Mouse (Mus musculus) gastrocnemius, postnatal 14 days (tissue): ENCODE measurements around the gene B4galt1. TPM values are rescaled to one million over a fixed set of nuclear protein-coding genes. Genes with fewer than 3 reads are reported as not detected.
A peak's percentile ranks its signal among the peaks of the same experiment; 100 is the strongest.
"Not testable (repeated sequence)": the region's sequence is repeated elsewhere in the genome, so short reads cannot be mapped to it uniquely, and the experiment has no call there.

Experiments
- DNase-seq: peaks from one replicate; pipeline ENCODE4 v3.0.0; 2021; ENCODE audit warnings: mixed read lengths
- intact Hi-C: fragments of 180-260 bp; cut with DNase I; formaldehyde crosslinking; loops from one replicate; pipeline ENCODE4 v1.15.1; 2025; ENCODE audit warnings: low total_unique reads
- total RNA-seq, 2 experiments: library from RNA; stranded (reverse); gene quantifications; 2 replicates each; pipeline ENCODE4 v1.2.3; 2021

The B4galt1 gene
- total RNA-seq, 2 experiments from 2014 or later, result 36.3 to 38.8 TPM

DNA sequence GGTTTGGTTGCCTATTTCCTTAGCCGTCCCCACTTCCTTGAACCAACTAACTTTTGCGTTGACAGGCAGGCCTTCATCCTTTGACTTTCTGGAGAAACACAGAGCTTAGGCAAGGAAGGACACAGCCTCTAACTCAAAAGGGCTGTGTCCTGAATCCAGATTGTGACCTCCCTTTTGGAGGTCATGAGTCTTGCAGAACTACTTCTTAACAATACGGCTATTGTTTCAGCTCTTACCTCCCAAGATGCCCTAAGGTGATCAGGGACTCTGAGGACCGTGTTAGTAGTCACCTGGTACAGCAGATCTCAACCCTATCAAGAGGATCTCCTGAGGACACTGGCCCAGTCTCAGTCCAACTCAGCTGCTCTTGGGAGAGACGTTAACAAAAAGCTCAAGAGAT lies 28.7 kb downstream of the B4galt1 start:
- no peak for DNase-seq
- intact Hi-C loops, result no loop called here

- intact Hi-C loops, result no loop called here
- DNase-seq, result no peak
Observed at GRCm38 (mm10) chr4:40824505-40824904, 29.3 kb downstream of the B4galt1 start.

DNA sequence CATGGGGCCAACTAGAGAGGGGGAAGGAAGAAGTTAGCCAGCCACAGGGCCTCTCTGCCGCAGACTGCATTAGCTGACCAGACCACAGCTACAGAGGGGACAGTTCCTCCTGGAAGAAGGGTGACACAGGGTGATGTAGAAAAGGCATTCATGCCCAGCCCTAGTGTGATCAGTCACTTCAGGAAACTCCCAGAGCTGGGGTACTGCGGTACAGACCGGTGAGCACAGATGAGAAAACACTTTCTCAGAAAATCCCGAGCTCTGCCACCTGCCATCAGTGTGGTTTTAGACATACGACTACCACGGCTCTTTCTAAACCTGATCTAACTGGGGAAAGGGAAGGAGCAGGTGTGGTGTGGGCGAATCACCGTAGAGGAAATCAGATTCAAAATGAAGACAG lies 30.1 kb downstream of the B4galt1 start:
- intact Hi-C loops, result no loop called here
- DNase-seq, result no peak

GRCm38 (mm10) chr4:40823151-40823550 lies 30.7 kb downstream of the B4galt1 start:
- intact Hi-C loops, result no loop called here
- no peak for DNase-seq

DNA sequence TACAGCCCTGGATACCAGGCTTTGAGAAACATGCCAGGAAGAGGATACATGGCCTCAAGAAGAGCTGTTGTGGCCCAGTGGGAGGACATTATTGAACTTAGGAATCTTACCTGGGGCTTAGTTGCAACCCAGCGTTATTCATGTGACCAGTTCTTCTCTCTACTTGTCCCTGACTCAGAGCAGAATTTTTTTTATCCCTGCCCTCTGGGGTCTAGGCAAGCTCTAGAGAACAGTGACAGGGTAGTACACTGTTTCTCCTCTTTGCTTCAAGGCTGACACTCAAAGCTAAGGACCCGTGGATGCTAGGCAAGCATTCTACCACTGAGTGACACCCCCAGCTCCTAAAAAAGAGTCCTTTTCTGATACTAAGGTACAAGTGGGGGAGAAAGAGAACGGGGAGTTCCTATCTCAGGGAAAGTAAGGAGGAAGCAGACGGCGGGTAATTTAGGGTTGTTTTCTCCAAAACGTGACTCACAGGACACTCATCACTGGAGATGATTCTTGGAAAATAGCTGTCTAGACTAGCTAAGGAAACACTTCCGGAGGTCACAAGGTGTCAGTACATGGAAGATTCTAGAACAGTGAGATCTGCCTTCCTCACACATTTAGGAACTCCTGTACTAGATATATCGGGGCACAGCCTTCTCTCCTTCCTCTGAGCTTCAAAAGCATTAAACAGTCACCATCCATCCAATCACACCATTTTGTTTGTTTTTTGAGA lies 32.3 kb downstream of the B4galt1 start:
- intact Hi-C loops, result no loop called here
- DNase-seq, result no peak

DNA sequence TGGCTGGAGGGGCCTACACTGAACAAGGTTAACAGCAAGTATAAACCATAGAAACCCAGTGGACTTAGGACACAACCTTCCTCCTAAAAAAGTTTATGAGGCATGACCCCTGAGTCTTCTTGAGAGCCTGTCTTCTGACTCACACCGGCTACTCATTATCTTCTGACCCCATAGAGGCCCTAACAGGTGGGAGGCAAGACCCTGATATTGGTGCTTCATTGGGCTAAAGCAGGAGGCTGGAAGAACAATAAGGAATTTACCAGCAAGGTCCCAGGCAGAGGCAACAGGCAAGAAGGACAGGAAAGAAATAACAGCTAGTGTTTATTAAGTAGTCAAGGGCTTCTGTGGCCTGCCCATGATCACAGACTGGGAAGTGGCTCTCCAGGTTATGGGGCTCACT lies 32.9 kb downstream of the B4galt1 start:
- DNase-seq, result no peak
- intact Hi-C loops, result no loop called here

- no peak for DNase-seq
- intact Hi-C loops, result no loop called here
Observed at GRCm38 (mm10) chr4:40820024-40820423, 33.8 kb downstream of the B4galt1 start.

GRCm38 (mm10) chr4:40819151-40819550 lies 34.7 kb downstream of the B4galt1 start:
- DNase-seq, result no peak

DNA sequence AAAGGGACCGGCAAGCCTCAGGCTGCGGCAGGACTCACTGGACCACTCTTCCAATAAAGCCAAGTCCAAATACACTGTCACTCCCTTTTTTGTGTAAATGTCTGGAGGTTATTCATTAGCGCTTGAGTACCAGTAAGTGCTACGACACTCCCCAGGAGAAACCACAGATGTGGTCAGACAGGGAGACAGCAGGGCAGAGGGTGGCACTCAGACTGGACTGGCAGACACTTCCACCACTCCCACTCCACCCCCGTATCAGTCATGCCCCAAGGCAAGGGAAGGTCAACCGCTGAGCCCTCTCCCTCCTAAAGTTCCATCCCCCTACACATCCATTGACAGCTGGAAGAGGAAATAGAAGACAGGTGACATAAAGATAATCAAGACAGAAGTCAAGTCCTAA lies 35.4 kb downstream of the B4galt1 start:
- intact Hi-C loops, result no loop called here
- no peak for DNase-seq

More at GRCm38 (mm10) chr4:40819151-40819550, 34.7 kb downstream of the B4galt1 start:
- intact Hi-C loops, result no loop called here

DNA sequence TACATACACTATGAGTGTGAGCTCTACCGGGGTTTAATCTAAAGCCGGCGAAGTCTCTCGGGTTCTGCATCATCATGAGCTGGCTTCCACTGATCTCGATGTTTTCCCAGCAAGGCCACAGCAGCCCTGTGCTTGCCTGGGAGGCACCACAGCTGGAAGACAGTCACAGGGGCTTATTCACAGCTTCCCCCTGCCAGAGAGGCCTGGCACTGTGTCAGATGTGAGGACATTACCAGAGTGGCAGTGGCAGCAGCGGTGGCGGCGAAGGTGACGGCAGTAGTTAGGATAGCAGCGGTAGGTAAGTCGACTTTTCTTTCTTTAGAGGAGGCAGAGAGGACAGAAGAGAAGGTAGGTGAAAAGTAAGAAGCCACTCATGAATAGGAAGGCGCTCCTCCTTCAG lies 35.9 kb downstream of the B4galt1 start:
- DNase-seq, result peak; percentile 30
- intact Hi-C loops, result no loop called here

GRCm38 (mm10) chr4:40815775-40816372 lies 37.9 kb downstream of the B4galt1 start:
- DNase-seq, result no peak
- intact Hi-C loops, result no loop called here

- intact Hi-C loops, result no loop called here
- DNase-seq, result no peak
Observed at GRCm38 (mm10) chr4:40815120-40815519, 38.7 kb downstream of the B4galt1 start.

DNA sequence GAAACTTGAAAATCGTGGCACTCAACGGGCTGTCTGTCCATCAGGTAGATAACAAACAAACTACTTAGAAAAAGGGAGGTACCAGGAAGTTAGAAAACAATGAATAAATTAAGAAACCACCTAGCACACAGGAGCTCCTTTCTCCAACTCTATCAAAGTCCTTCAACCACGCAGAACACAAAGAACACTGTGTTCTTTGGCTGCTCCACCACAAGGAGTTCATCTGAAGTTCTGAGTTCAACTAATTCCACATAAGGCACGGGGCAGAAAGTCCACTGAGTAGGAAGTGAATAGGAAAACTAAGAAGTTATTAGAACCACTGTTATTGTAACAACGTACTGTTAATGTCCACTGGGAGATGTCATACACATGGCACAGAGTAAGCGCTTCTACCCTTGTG lies 39.4 kb downstream of the B4galt1 start:
- no peak for DNase-seq
- intact Hi-C loops, result no loop called here

DNA sequence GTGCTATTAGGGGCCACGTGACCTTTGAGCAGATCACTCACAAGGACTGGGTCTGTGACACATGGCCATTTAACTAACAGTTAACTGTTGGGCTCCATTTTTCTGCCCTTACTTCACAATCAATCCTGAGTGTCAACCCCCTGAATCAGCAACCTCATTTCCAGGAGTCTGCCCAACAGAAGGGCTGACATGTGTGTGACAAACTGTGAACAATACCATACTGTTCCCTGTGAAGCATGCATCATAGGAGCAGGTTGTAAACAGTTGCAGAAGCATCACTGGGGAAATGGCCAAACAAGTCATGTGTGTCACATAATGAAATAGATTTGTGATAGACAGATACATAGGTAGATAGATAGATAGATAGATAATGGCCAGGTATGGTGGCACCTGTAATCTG lies 40.9 kb downstream of the B4galt1 start:
- no peak for DNase-seq
- intact Hi-C loops, result no loop called here

DNA sequence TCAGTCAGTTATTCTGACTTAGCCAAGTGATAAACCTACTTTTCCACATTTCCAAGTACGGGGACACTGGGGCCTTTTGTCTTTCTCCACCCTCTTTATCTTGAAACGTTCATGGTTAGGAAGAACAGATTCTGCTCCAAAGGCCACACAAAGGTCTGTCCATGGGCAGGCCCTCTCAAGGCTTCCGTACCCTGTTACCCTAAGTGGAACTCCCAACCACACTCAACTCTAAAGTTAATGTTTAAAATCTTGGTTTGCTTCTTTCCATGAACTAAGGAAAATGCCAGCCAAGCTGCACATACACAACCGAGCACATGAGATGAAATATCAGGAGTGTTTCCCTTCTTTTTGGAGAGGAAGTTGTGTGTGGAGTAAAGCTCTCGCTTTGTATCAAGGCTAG lies 43.3 kb downstream of the B4galt1 start:
- DNase-seq, result no peak
- intact Hi-C loops, result no loop called here

DNA sequence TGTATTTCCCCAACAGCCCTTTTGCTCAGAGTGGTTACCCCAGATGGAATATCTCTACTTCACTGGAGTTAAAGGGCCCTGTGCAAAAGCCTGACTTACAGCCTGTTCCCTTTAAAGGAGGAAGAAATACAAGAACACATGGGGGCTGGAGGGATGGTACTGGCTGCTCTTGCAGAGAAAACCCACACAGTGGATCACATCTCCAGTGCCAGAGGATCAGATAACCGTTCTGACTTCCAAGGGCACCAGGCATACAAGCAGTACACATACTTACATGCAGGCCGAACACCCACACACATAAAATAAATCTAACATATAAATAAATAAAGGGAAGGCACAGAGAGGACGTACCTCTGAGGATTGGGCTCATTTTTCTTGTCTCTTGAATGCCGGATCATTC lies 46.4 kb downstream of the B4galt1 start:
- no peak for DNase-seq
- intact Hi-C loops, result no loop called here

- intact Hi-C loops, result loop anchor here (2.0 kb wide), 1 partner anchor 31 kb away; no protein-coding TSS in a partner anchor
Observed at GRCm38 (mm10) chr4:40805401-40805800, 48.4 kb downstream of the B4galt1 start.

GRCm38 (mm10) chr4:40802787-40803186 lies 51.0 kb downstream of the B4galt1 start:
- intact Hi-C loops, result no loop called here

More at GRCm38 (mm10) chr4:40805401-40805800, 48.4 kb downstream of the B4galt1 start:
- DNase-seq, result peak; percentile 9

GRCm38 (mm10) chr4:40801908-40802307 lies 51.9 kb downstream of the B4galt1 start:
- intact Hi-C loops, result no loop called here
- no peak for DNase-seq

More at GRCm38 (mm10) chr4:40802787-40803186, 51.0 kb downstream of the B4galt1 start:
- no peak for DNase-seq

DNA sequence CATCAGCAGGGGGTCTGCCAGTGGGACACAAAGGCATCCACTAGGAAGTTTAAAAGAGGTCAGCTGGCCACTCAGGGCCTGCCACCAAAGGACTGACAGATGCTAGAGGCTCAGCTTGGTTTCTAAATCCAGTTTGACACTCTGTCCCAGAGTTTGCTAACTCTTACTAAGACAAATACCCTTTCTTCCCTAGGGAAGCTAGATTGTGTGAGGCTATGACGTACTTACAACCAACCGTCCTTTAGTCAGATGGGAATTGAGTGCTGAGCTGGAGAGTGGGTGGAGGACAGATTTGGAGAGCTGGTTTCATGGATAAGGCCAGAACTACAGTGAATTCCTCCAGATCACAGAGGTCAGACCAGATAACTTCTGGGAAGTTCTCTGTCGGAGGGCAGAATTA lies 52.9 kb downstream of the B4galt1 start:
- no peak for DNase-seq
- intact Hi-C loops, result no loop called here

DNA sequence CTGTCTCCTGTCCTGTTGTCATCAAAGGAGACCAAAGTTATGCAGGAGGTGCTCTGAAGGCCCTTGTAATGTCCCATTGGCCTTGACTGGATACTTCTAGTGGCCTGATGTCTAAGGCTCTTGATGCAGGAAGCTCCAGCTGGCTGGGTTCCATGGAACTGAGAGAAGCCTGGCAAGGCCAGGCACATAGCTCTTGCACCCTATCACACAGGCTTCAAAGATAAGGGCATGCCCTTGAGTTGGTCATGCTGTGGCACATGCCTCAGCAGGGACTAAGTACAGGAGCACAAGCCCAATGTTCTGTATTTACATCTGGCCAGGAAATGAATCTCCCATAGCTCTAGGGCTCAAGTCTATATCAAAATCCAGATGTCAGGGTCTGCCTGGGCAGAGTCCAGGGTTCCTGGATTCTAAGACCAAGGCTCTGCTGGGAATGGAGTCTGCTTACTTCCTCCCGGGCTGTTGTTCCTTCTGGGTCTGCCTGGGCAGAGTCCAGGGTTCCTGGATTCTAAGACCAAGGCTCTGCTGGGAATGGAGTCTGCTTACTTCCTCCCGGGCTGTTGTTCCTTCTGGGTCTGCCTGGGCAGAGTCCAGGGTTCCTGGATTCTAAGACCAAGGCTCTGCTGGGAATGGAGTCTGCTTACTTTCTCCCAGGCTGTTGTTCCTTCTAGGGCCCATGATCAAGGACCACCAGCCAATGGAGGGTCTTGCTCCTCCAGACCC lies 54.8 kb downstream of the B4galt1 start:
- peak; percentile 39 for DNase-seq

More for the DNA sequence above, 54.8 kb downstream of the B4galt1 start:
- intact Hi-C loops, result not testable (repeated sequence)
